Comparison of ENCODE assay signal across 9 mouse cellular contexts in genomic region chr4:62737983-62738695, GRCm38 (mm10).
DNase-seq lines count a peak whose midpoint lies in the region; ATAC-seq and TF ChIP-seq lines count a peak whose summit lies in the region.
"Had no signal": no experiment of that assay in that cellular context is flagged by ENCODE, and none has a peak within 500 bp of the region (broad histone marks: within the 10 kb centered on the region; RNA-seq: fewer than 3 reads in every experiment).

No protein-coding gene starts in this region.

- no peak overlapping the region for H3K4me3 ChIP-seq in kidney, adult 2 months (ENCODE audit: insufficient read depth, low read depth, low read length)
- H3K4me3 ChIP-seq in C2C12 (ENCODE audit: insufficient read depth, poor library complexity, severe bottlenecking): peak overlapping the region; percentile 15
- no peak overlapping the region for H3K4me3 ChIP-seq in hindbrain, embryonic 14.5 days (replicated peaks; ENCODE audit: low read length)

- TF ChIP-seq CTCF in kidney, adult 2 months (conservative IDR thresholded peaks at IDR 0.05; ENCODE audit: insufficient read depth, insufficient read length, low read depth, low read length): no peak
- no peak for TF ChIP-seq CTCF in C2C12 (IDR thresholded peaks at IDR 0.05; ENCODE audit: control insufficient read depth, insufficient read depth, insufficient read length)

- DNase-seq in kidney, adult 2 months: peak; percentile 37
- no peak for DNase-seq in kidney, adult 8-10 months
- DNase-seq in embryo, embryonic 11 days: peak; percentile 47
- DNase-seq in hindbrain, embryonic 14.5 days (ENCODE audit: low spot score): peak; percentile 47
- DNase-seq in lung, postnatal 25 days (ENCODE audit: low spot score): peak; percentile 47
- no peak for DNase-seq in frontal cortex, adult 2 months (ENCODE audit: extremely low spot score in 1 of 2, low spot score in 1 of 2)
- no peak for DNase-seq in thymus, postnatal 25 days

- no peaks in the 10 kb centered on the region for H3K79me3 ChIP-seq in C2C12 (ENCODE audit: low read depth)

- H3ac ChIP-seq in C2C12 (ENCODE audit: control insufficient read depth, insufficient read length, low read depth): peak overlapping the region; percentile 19

- H3K9ac ChIP-seq in hindbrain, embryonic 14.5 days: no peak overlapping the region
- H3K9ac ChIP-seq: liver, embryonic 14.5 days had no signal

- peaks cover 10% of the 10 kb centered on the region; the same call in 1 of the 2 replicates for H3K4me1 ChIP-seq in kidney, adult 2 months (ENCODE audit: control insufficient read depth, insufficient read depth, low read length)
- 0 out of 2 replicates have a peak, but pooled peaks cover 10% of the 10 kb centered on the region for H3K4me1 ChIP-seq in hindbrain, embryonic 14.5 days (replicated peaks; ENCODE audit: control insufficient read depth, insufficient read depth, low read length)

- WGBS in kidney, adult 2 months: 32% methylated on average over 9 of the region's 9 CpGs
- WGBS in hindbrain, embryonic 14.5 days: 66% methylated on average over 9 of the region's 9 CpGs

- ATAC-seq in hindbrain, embryonic 14.5 days (ENCODE audit: low FRiP score): no peak

- peak overlapping the region; percentile 10 for H3K27ac ChIP-seq in kidney, adult 2 months (ENCODE audit: insufficient read depth, low read depth, low read length)
- H3K27ac ChIP-seq in hindbrain, embryonic 14.5 days: no peak overlapping the region
- H3K27ac ChIP-seq: liver, embryonic 14.5 days had no signal

- no peaks in the 10 kb centered on the region for H3K36me3 ChIP-seq in kidney, adult 2 months (ENCODE audit: control insufficient read depth, insufficient read depth, low read length)
- no peaks in the 10 kb centered on the region for H3K36me3 ChIP-seq in C2C12 (ENCODE audit: control insufficient read depth, insufficient read depth)
- no peaks in the 10 kb centered on the region for H3K36me3 ChIP-seq in hindbrain, embryonic 14.5 days (replicated peaks; ENCODE audit: control insufficient read depth, insufficient read depth)

- H3K27me3 ChIP-seq in kidney, adult 2 months (replicated peaks; ENCODE audit: control insufficient read depth, insufficient read depth, low read length): no peaks in the 10 kb centered on the region
- no peaks in the 10 kb centered on the region for H3K27me3 ChIP-seq in C2C12 (ENCODE audit: control insufficient read depth, insufficient read depth, insufficient read length)
- H3K27me3 ChIP-seq in hindbrain, embryonic 14.5 days (ENCODE audit: control insufficient read depth, insufficient read depth, low read length): no peaks in the 10 kb centered on the region

- H3K79me2 ChIP-seq in C2C12 (ENCODE audit: control insufficient read depth, insufficient read depth): no peaks in the 10 kb centered on the region

- H3K9me3 ChIP-seq in hindbrain, embryonic 14.5 days (ENCODE audit: control insufficient read depth, low read length): no peaks in the 10 kb centered on the region

- no peak overlapping the region for H3K4me2 ChIP-seq in hindbrain, embryonic 14.5 days (replicated peaks)

- no peak for TF ChIP-seq POLR2A in kidney, adult 2 months (IDR thresholded peaks at IDR 0.05; ENCODE audit: low read depth, low read length)

TF ChIP-seq in C2C12, 6 proteins besides CTCF, POLR2A, EP300 and RAD21:
- TF ChIP-seq MYOD1 (IDR thresholded peaks at IDR 0.05; ENCODE audit: control insufficient read depth, insufficient read length, low read depth) (peak; percentile 75), MAX (IDR thresholded peaks at IDR 0.05) (no peak), USF1 (IDR thresholded peaks at IDR 0.05; ENCODE audit: low read depth) (peak; percentile 86)

Comparison
In these comparisons a context has a peak if more than half of its experiments do, and no peak if none do; other contexts are left out.
1. DNase-seq: peak in kidney, adult 2 months (single experiment), embryo, embryonic 11 days (single experiment), hindbrain, embryonic 14.5 days (single experiment) and lung, postnatal 25 days (single experiment); none in kidney, adult 8-10 months (0 of 2), frontal cortex, adult 2 months (0 of 2) and thymus, postnatal 25 days (single experiment).